Mouse (Mus musculus): ENCODE measurements around the gene Pex11a. TPM values are rescaled to one million over a fixed set of nuclear protein-coding genes. Genes with fewer than 3 reads are reported as not detected.
"Not testable (repeated sequence)": the region's sequence is repeated elsewhere in the genome, so short reads cannot be mapped to it uniquely, and the experiment has no call there.

Pex11a gene
- 0.41 and 4.4 TPM in 2 replicates for total RNA-seq (2014; fragmentation: Nextera tagmentation)
- 1.4 TPM in 2 replicates for total RNA-seq (2017)

DNA sequence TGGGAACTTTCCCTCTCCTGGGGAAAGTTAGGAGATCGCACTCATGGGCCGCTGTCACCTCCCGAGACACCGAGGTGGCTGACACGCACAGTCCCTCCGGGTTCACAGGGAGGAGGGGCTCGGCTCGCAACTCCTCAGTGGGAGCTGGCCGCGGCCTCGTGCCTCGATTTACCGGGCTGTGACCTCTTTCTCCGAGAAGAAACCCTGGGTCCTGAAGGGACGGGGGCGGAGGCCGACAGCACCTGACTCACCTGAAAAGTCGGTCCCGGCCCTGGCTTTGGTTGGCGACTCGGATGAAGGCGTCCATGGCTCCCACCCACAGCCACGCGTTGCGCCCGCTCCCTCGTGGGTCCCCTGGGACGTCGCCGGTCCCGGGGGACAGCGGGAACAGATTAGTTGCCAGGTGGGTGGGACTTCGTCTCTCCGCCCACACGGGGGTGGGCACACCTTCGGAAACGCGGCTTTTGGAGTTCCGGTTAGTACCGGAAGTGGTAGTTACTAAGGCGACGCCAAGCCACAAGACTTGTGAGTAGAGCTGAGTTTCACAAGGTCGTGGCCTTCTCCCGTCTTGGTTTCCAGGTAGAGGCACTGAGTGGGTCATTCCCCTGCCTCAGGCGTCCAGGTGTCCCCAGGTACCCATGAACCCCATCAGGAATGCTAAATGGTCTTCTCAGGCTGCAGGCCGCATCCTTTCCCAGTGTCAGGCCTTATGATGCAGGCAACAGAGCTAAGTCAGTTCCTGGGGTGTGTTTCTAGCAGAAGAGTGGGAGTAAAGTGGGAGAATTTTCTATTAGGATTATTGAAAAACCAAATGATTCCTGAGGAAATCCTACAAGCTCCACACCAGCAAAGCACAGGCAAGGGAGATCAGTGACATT lies at the start of gene Pex11a, which contains the start of gene Wdr93:
Gene Pex11a (minus strand): TSS at position 473 of the 878 bp plus-strand sequence.
Gene Wdr93 (plus strand): TSS at position 505 of the 878 bp plus-strand sequence.
- peak; percentile 91 for ATAC-seq (replicated peaks; ENCODE audit: poor library complexity, severe bottlenecking)

GRCm38 (mm10) chr7:79789812-79790211 lies 46.9 kb upstream of the Pex11a start:
- not testable (repeated sequence) for ATAC-seq (replicated peaks; ENCODE audit: poor library complexity, severe bottlenecking)

DNA sequence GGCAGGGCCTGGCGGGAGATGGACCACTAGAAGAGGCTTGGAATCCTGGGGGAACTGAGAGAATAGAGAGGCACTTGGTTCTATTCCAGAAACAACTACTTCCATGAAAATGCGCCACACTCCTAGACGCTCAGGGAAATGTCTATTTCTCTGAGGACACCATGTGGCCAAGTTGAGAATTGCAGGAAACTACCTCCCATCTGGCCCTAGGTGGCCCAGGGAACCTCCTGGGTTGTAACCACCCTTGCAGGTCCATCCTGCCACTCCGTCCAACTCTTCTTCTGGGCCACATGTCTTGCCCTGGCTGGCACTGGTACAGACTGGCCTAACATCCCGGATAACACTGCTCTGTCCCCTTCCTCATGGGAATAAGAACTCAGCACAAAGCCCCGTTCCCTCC lies 43.4 kb upstream of the Pex11a start:
- ATAC-seq (replicated peaks; ENCODE audit: poor library complexity, severe bottlenecking): peak; percentile 75

DNA sequence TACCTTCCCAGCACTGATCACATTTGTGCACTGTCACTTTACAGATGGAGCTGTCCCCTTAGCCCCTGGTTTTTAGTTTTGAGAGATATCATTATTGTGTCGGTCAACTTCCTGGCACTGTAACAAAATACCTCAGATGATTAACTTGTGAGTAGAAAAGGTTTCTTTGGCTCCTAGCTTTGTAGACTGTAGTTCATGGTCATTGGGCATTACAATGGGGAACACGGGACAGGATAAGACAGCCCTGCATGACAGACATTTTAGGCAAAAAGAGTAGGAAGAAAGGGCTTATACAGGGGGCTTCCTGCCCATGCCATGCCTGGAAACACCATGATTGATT lies 39.6 kb upstream of the Pex11a start:
- no peak for ATAC-seq (replicated peaks; ENCODE audit: poor library complexity, severe bottlenecking)

GRCm38 (mm10) chr7:79781826-79782515 lies 39.0 kb upstream of the Pex11a start:
- no peak for ATAC-seq (replicated peaks; ENCODE audit: poor library complexity, severe bottlenecking)

GRCm38 (mm10) chr7:79780647-79781626 lies 38.0 kb upstream of the Pex11a start:
- peak; percentile 84 for ATAC-seq (replicated peaks; ENCODE audit: poor library complexity, severe bottlenecking)

GRCm38 (mm10) chr7:79771561-79772512 lies 28.9 kb upstream of the Pex11a start:
- ATAC-seq (replicated peaks; ENCODE audit: poor library complexity, severe bottlenecking): no peak

DNA sequence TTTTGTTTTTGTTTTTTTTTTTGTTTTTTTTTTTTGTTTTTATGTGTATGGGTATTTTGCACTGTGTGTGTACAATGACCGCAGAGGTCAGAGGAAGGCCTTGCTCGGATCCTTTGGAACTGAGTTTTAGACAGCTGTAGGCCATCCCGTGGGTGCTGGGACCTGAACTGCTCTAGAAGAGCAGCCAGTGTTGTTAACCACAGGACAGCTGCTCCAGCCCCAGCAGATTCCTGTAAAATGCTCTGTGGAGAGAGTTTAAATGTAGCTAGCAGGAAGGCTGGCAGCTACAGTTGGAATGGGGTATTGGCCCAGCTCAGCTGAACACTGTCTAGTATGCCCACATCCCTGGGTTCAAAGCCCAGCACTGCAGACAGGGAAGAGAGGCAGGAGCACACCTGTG lies 26.7 kb upstream of the Pex11a start:
- no peak for ATAC-seq (replicated peaks; ENCODE audit: poor library complexity, severe bottlenecking)

DNA sequence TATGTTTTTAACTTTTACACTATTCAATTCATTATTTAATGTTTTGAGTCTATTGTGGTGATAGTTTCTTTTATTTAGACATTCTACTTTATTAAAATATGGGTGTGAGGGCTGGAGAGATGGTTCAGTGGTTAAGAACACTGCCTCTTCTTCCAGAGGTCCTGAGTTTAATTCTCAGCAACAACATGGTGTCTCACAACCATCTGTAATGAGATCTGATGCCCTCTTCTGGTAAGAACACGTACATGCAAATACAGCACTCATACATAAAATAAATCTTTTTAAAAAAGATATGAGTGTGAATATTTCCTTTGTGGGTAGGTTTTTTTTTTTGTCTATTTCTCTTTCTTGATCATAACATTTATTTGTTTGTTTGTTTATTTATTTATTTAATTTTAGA lies 23.1 kb upstream of the Pex11a start:
- no peak for ATAC-seq (replicated peaks; ENCODE audit: poor library complexity, severe bottlenecking)

DNA sequence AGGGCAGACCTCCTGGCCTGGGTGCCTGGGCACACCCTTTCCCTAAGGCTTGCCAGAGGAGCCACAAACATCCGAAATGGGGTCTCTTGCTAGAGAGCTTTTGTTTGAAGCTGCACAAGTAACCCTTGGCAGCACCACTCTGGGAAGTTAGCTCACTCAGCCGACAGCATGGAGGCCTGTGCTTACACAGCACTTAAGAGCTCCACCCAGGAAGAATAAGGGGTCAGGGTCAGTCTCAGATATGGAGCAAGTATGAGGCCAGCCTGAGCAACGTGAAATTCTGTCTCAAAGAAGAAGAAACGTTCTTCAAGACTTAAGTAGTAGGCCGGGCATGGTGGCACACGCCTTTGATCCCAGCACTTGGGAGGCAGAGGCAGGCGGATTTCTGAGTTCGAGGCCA lies 19.2 kb upstream of the Pex11a start:
- ATAC-seq (replicated peaks; ENCODE audit: poor library complexity, severe bottlenecking): no peak

DNA sequence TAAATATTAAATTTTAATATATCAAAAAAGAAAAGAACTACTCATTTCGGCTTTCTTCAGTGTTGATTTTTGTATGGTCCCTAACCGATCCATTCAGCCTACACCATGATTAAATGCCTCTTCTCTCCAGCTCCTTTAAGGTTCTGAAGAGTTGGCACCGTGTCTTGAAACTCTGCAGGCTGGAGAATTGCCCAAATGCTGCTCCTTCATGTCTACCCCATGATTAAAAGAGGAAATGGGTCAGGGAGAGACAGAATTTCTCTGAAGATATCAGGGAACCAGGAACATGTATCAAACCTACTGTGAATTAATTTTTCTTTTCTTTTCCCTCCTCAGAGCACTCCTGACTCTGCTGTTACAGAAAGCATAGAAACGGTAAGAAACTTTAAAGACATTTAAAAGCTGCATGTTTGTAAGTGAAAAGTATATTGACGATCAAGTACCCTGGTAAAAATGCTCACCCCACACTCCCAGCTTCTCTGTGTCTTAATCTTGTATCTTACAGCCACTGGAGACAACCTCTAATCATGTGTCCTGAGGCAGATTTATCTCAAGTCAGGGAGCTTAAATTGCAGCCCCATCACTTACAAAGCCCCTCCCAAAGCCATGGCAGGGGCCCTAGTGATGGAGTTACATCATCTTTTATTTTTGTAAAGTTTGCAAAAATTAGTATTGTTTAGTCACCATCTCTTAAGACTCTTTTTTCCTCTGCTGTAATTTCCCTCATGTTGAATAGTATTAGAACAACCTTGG lies 18.4 kb upstream of the Pex11a start:
- ATAC-seq (replicated peaks; ENCODE audit: poor library complexity, severe bottlenecking): no peak

DNA sequence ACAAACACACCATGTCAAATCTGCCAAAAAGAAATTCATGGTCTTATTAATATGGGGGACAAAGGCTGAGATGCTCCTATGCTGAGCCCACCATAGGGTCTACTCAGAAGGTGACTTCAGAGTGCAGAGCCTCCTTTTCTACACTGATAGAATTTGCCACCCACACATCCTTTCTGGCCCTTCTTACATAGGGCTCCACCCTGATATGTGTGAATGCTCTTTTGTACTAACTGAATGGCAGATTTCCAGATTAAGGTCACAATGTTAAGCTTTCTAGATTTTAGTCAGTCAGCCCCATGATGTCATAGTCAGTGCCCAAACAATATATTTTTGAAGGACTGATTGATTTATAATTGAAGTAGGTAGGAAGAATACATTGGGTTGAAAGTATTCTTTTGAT lies 16.8 kb upstream of the Pex11a start:
- no peak for ATAC-seq (replicated peaks; ENCODE audit: poor library complexity, severe bottlenecking)

DNA sequence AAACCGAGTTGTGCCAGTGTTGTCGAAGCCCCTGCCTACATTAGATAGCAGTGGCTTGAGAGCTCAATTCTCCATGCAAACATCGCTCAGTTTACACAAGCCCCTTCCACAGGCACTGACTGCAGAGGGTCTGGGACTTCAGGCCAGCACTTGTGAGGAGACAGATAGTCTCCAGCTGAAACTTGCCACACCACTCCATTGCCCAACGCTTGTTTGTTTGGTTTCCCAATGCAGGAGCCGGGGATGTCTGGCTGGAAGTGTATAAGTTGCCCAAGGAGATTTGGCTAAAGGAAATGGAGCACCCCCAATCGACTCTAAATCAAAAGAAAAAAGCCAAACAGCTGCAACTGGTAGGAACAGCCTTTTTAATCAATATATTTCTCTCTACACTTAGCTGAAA lies 15.2 kb upstream of the Pex11a start:
- ATAC-seq (replicated peaks; ENCODE audit: poor library complexity, severe bottlenecking): no peak; the same call in 1 of the 2 replicates

- no peak for ATAC-seq (replicated peaks; ENCODE audit: poor library complexity, severe bottlenecking)
Observed at GRCm38 (mm10) chr7:79756334-79756733, 13.4 kb upstream of the Pex11a start.

DNA sequence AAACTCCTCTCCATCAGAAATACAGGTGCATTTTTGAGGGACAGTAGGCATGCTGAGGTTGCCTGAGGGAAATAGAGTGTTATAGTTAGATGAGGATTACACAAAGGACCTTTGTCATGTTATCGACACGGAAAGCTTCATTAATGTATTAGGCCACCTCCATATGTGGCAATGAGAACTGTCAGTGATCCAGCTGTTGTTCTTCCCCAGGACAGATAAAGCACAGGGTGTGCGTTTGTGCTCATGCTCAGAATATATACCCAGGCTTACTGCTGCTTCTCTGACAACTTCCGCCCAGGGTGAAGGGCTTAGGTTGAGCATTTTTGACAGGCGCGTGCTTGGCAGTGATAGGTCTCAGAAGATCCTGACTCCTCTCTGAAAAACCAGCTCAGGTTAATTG lies 6.6 kb upstream of the Pex11a start:
- ATAC-seq (replicated peaks; ENCODE audit: poor library complexity, severe bottlenecking): no peak

DNA sequence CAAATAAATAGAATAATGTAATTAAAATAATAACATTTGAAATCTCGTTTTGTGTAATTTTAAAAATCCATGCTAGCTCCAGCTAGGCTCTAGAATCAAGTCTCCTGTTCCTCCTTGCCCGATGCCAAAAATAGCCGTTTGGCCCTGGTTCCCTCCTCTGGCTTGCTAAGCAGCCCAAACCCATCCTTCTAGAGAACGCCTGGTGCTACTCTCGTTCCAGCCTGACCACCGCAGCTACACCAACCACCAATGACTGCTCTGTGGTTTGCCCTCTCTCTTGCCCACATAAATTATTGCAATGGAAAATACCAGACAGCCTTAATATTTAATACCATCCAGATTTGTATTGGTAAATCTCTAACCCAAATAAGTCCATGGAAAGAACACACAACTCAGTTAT lies 4.7 kb upstream of the Pex11a start:
- ATAC-seq (replicated peaks; ENCODE audit: poor library complexity, severe bottlenecking): no peak

- ATAC-seq (replicated peaks; ENCODE audit: poor library complexity, severe bottlenecking): peak; percentile 85
Observed at GRCm38 (mm10) chr7:79744585-79744984, 1.7 kb upstream of the Pex11a start.

DNA sequence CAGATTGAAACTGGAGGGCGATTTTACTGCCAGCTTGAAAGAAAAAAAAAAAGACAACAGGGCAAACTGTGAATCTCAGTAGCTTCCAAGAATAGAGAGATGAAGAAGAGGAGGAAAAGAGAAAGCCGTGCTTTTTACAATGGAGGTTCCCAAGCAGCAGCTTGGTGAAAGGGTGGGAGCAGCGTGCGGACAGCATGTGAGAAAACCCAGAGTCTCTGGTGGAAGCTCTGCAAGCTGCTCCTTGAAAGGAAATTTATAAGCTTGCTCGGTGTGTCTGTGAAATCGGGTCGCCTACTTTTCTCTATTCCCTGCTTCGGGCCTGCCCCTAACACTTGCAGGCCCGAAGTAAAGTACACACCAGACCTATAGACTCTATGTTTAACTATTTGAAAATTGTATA lies 1.1 kb upstream of the Pex11a start:
- no peak for ATAC-seq (replicated peaks; ENCODE audit: poor library complexity, severe bottlenecking)

- ATAC-seq (replicated peaks; ENCODE audit: poor library complexity, severe bottlenecking): no peak
Observed at GRCm38 (mm10) chr7:79742277-79742658, 663 bp downstream of the Pex11a start.
